Mouse (Mus musculus) midbrain, embryonic 16.5 days (tissue): Measurements from ENCODE around the gene Gsto2. TPM values are rescaled to one million over a fixed set of nuclear protein-coding genes. Genes with fewer than 3 reads are reported as not detected.
A peak's percentile ranks its signal among the peaks of the same experiment; 100 is the strongest.

ENCODE experiments used
- ATAC-seq: fragments of 200-750 bp; cut with Nextera tagmentation; 2 replicates; pipeline ENCODE4 v1.8.0; 2017; ENCODE audit warnings: moderate TSS enrichment
- H3K27ac ChIP-seq: fragments of 300-500 bp; sonication (generic); 2 replicates; pipeline ENCODE4 v1.5.1; 2014; ENCODE audit warnings: mild to moderate bottlenecking, low read length, mixed read lengths
- H3K27me3 ChIP-seq: fragments of 300-500 bp; sonication (generic); 2 replicates; pipeline ENCODE4 v1.6.1; 2014; ENCODE audit warnings: low read depth, low read length, mixed read lengths; ENCODE audit not compliant: control insufficient read depth, insufficient read depth
- H3K36me3 ChIP-seq: fragments of 300-500 bp; sonication (generic); 2 replicates; pipeline ENCODE4 v1.6.1; 2014; ENCODE audit warnings: mild to moderate bottlenecking, low read length, moderate library complexity, mixed read lengths; ENCODE audit not compliant: control insufficient read depth, insufficient read depth
- H3K4me1 ChIP-seq: fragments of 300-500 bp; sonication (generic); 2 replicates; pipeline ENCODE4 v1.6.1; 2014; ENCODE audit warnings: mild to moderate bottlenecking, low read length, mixed read lengths; ENCODE audit not compliant: control insufficient read depth, insufficient read depth
- H3K4me2 ChIP-seq: fragments of 300-500 bp; sonication (generic); 2 replicates; pipeline ENCODE4 v1.6.1; 2014; ENCODE audit warnings: mild to moderate bottlenecking, low read length, mixed read lengths
- H3K4me3 ChIP-seq: fragments of 300-500 bp; sonication (generic); 2 replicates; pipeline ENCODE4 v1.5.1; 2014; ENCODE audit warnings: low read depth, mild to moderate bottlenecking, low read length, moderate library complexity, mixed read lengths
- H3K9ac ChIP-seq: fragments of 300-500 bp; sonication (generic); 2 replicates; pipeline ENCODE4 v1.6.1; 2014; ENCODE audit warnings: low read depth, low read length, mixed read lengths
- H3K9me3 ChIP-seq: fragments of 300-500 bp; sonication (generic); replicated peaks from 2 replicates; pipeline ENCODE4 v1.6.1; 2014; ENCODE audit warnings: mild to moderate bottlenecking, low read length, mixed read lengths; ENCODE audit not compliant: control insufficient read depth, poor library complexity, severe bottlenecking
- WGBS: fragments of 180-500 bp; shearing (Covaris S2); extraction: QIAGEN DNeasy Blood & Tissue Kit; methylation state at CpG from one replicate; pipeline ENCODE4 v1.1.7; 2014; 5-methylcytosine and 5-hydroxymethylcytosine counted together
- polyA plus RNA-seq: library from polyadenylated mRNA; unstranded; fragments of >200 nt; fragmentation: Nextera tagmentation; extraction: Ambion mirVana; gene quantifications from 2 replicates; pipeline ENCODE4 v1.2.1, GENCODE M21; 2015

Gene Gsto2
- polyA plus RNA-seq, 1 experiment from 2014 or later = 1.0 TPM

GRCm38 (mm10) chr19:47918455-47919101 is 53.2 kb downstream of the Gsto2 start:
- Histone ChIP-seq H3K4me3 (peak overlapping the region; percentile 65), H3K9me3 (no peaks in the 10 kb centered on the region), H3K36me3 (no peaks in the 10 kb centered on the region), H3K4me1 (peaks cover 23% of the 10 kb centered on the region), H3K4me2 (peak overlapping the region; percentile 81), H3K27me3 (no peaks in the 10 kb centered on the region), H3K9ac (peak overlapping the region; percentile 75), H3K27ac (peak overlapping the region; percentile 35)
- ATAC-seq = peak; percentile 54
- 1% methylated on average over 29 of the region's 29 CpGs for WGBS

GRCm38 (mm10) chr19:47919126-47919965 is 54.0 kb downstream of the Gsto2 start, which contains the start of the genes Cfap43 and Itprip:
TSS of gene Cfap43 (minus strand) at chr19:47919287.
TSS of gene Itprip (minus strand) at chr19:47919299.
- Histone ChIP-seq H3K27ac (peak within 1 kb of the TSS; percentile 74), H3K9me3 (no peaks in the 10 kb centered on the region), H3K4me3 (peak within 1 kb of the TSS; percentile 65), H3K9ac (peak within 1 kb of the TSS; percentile 75), H3K4me1 (peaks cover 23% of the 10 kb centered on the region), H3K4me2 (peak within 1 kb of the TSS; percentile 81), H3K27me3 (no peaks in the 10 kb centered on the region), H3K36me3 (no peaks in the 10 kb centered on the region)
- ATAC-seq = peak; percentile 77
- WGBS = under 1% methylated on average over 48 of the region's 48 CpGs

- H3K4me1 ChIP-seq = peaks cover 23% of the 10 kb centered on the region
- peak overlapping the region; percentile 81 for H3K4me2 ChIP-seq
- H3K27ac ChIP-seq = no peak overlapping the region
- no peaks in the 10 kb centered on the region for H3K36me3 ChIP-seq
- H3K4me3 ChIP-seq = peak overlapping the region; percentile 65
- H3K27me3 ChIP-seq = no peaks in the 10 kb centered on the region
- WGBS = 3% methylated on average over 8 of the region's 8 CpGs
- ATAC-seq = peak; percentile 19; the same call in 1 of the 2 replicates
- H3K9ac ChIP-seq = peak overlapping the region; percentile 75; the same call in 1 of the 2 replicates
- H3K9me3 ChIP-seq = no peaks in the 10 kb centered on the region
Observed at GRCm38 (mm10) chr19:47919966-47920375, 54.6 kb downstream of the Gsto2 start.

- Histone ChIP-seq H3K9me3 (no peaks in the 10 kb centered on the region), H3K4me2 (no peak overlapping the region), H3K36me3 (no peaks in the 10 kb centered on the region), H3K27me3 (no peaks in the 10 kb centered on the region), H3K27ac (no peak overlapping the region), H3K9ac (no peak overlapping the region), H3K4me1 (no peaks in the 10 kb centered on the region), H3K4me3 (no peak overlapping the region)
- WGBS = 84% methylated on average over 7 of the region's 7 CpGs
- no peak for ATAC-seq
Observed at GRCm38 (mm10) chr19:47925819-47926218, 60.5 kb downstream of the Gsto2 start.

- Histone ChIP-seq H3K9me3 (no peaks in the 10 kb centered on the region), H3K4me2 (no peak overlapping the region), H3K9ac (no peak overlapping the region), H3K27ac (no peak overlapping the region), H3K36me3 (no peaks in the 10 kb centered on the region), H3K4me1 (no peaks in the 10 kb centered on the region), H3K4me3 (no peak overlapping the region), H3K27me3 (no peaks in the 10 kb centered on the region)
- 89% methylated on average over 2 of the region's 2 CpGs for WGBS
- ATAC-seq = no peak
Observed at GRCm38 (mm10) chr19:47927032-47927431, 61.7 kb downstream of the Gsto2 start.

GRCm38 (mm10) chr19:47929043-47929442 is 63.7 kb downstream of the Gsto2 start:
- Histone ChIP-seq H3K27ac (no peak overlapping the region), H3K4me2 (no peak overlapping the region), H3K4me3 (no peak overlapping the region), H3K9ac (no peak overlapping the region), H3K9me3 (no peaks in the 10 kb centered on the region), H3K36me3 (no peaks in the 10 kb centered on the region), H3K4me1 (no peaks in the 10 kb centered on the region), H3K27me3 (no peaks in the 10 kb centered on the region)
- 86% methylated on average over 4 of the region's 4 CpGs for whole genome bisulfite sequencing
- no peak for ATAC-seq

- H3K4me3 ChIP-seq = no peak overlapping the region
- no peak overlapping the region for H3K27ac ChIP-seq
- H3K9me3 ChIP-seq = no peaks in the 10 kb centered on the region
- ATAC-seq = peak; percentile 76
- no peak overlapping the region for H3K9ac ChIP-seq
- H3K4me2 ChIP-seq = no peak overlapping the region
- 42% methylated on average over 7 of the region's 7 CpGs for WGBS
- H3K36me3 ChIP-seq = no peaks in the 10 kb centered on the region
- no peaks in the 10 kb centered on the region for H3K27me3 ChIP-seq
- H3K4me1 ChIP-seq = no peaks in the 10 kb centered on the region
Observed at GRCm38 (mm10) chr19:47931982-47932638, 66.8 kb downstream of the Gsto2 start.

- H3K27ac ChIP-seq = no peak overlapping the region
- H3K4me1 ChIP-seq = no peaks in the 10 kb centered on the region
- H3K4me2 ChIP-seq = no peak overlapping the region
- H3K9ac ChIP-seq = no peak overlapping the region
- no peak for ATAC-seq
- H3K36me3 ChIP-seq = no peaks in the 10 kb centered on the region
- H3K27me3 ChIP-seq = no peaks in the 10 kb centered on the region
- WGBS = 93% methylated on average over 8 of the region's 8 CpGs
- no peak overlapping the region for H3K4me3 ChIP-seq
- H3K9me3 ChIP-seq = no peaks in the 10 kb centered on the region
Observed at GRCm38 (mm10) chr19:47934146-47934545, 68.8 kb downstream of the Gsto2 start.
